Mouse (Mus musculus): ENCODE measurements around the gene Slc39a13. TPM values are rescaled to one million over a fixed set of nuclear protein-coding genes. Genes with fewer than 3 reads are reported as not detected.
"Not testable (repeated sequence)": the region's sequence is repeated elsewhere in the genome, so short reads cannot be mapped to it uniquely, and the experiment has no call there.

Slc39a13 gene
- polyA plus RNA-seq, 1 experiment from 2014 or later, result 10.6 TPM

- H3K27me3 ChIP-seq, result no peaks in the 10 kb centered on the region
- H3K4me3 ChIP-seq (replicated peaks), result no peak overlapping the region
Observed at GRCm38 (mm10) chr2:91112491-91112890, 42.3 kb upstream of the Slc39a13 start.

GRCm38 (mm10) chr2:91111832-91112231, 41.6 kb upstream of the Slc39a13 start:
- not testable (repeated sequence) for ATAC-seq (ENCODE audit: low read depth); H3K36me3 ChIP-seq; DNase-seq; H3K4me2 ChIP-seq; H3K9ac ChIP-seq; H3K4me3 ChIP-seq (replicated peaks); H3K27ac ChIP-seq; H3K27me3 ChIP-seq; H3K9me3 ChIP-seq (replicated peaks)
- 91% methylated on average over 3 of the region's 3 CpGs for WGBS (ENCODE audit: insufficient replicate concordance)
- peaks cover 66% of the 10 kb centered on the region for H3K4me1 ChIP-seq (replicated peaks)

More at GRCm38 (mm10) chr2:91112491-91112890, 42.3 kb upstream of the Slc39a13 start:
- no peak for DNase-seq
- 42% methylated on average over 4 of the region's 4 CpGs for WGBS (ENCODE audit: insufficient replicate concordance)
- no peak overlapping the region for H3K9ac ChIP-seq
- ATAC-seq (ENCODE audit: low read depth), result no peak
- no peaks in the 10 kb centered on the region for H3K36me3 ChIP-seq
- H3K9me3 ChIP-seq (replicated peaks), result no peaks in the 10 kb centered on the region
- H3K4me2 ChIP-seq, result no peak overlapping the region
- H3K4me1 ChIP-seq (replicated peaks), result peaks cover 59% of the 10 kb centered on the region
- peak overlapping the region; percentile 11; the same call in 1 of the 2 replicates for H3K27ac ChIP-seq

GRCm38 (mm10) chr2:91110429-91110828, 40.2 kb upstream of the Slc39a13 start:
- DNase-seq, result no peak
- no peaks in the 10 kb centered on the region for H3K36me3 ChIP-seq
- WGBS (ENCODE audit: insufficient replicate concordance), result 78% methylated on average over 6 of the region's 6 CpGs
- peaks cover 77% of the 10 kb centered on the region for H3K4me1 ChIP-seq (replicated peaks)
- no peaks in the 10 kb centered on the region for H3K27me3 ChIP-seq
- ATAC-seq (ENCODE audit: low read depth), result no peak
- H3K4me2 ChIP-seq, result no peak overlapping the region
- H3K9me3 ChIP-seq (replicated peaks), result no peaks in the 10 kb centered on the region
- no peak overlapping the region for H3K4me3 ChIP-seq (replicated peaks)
- H3K9ac ChIP-seq, result no peak overlapping the region
- no peak overlapping the region for H3K27ac ChIP-seq

- Histone ChIP-seq H3K4me1 (replicated peaks) (peaks cover 77% of the 10 kb centered on the region), H3K27ac (no peak overlapping the region)
Observed at GRCm38 (mm10) chr2:91109807-91110385, 39.7 kb upstream of the Slc39a13 start.

GRCm38 (mm10) chr2:91109241-91109640, 39.0 kb upstream of the Slc39a13 start:
- H3K4me3 ChIP-seq (replicated peaks), result no peak overlapping the region
- WGBS (ENCODE audit: insufficient replicate concordance), result 79% methylated on average over 5 of the region's 5 CpGs
- ATAC-seq (ENCODE audit: low read depth) (no peak), DNase-seq (no peak)
- H3K4me1 ChIP-seq (replicated peaks), result peaks cover 74% of the 10 kb centered on the region
- no peak overlapping the region for H3K4me2 ChIP-seq
- H3K27me3 ChIP-seq, result no peaks in the 10 kb centered on the region
- H3K27ac ChIP-seq, result no peak overlapping the region
- H3K36me3 ChIP-seq, result no peaks in the 10 kb centered on the region
- no peaks in the 10 kb centered on the region for H3K9me3 ChIP-seq (replicated peaks)
- H3K9ac ChIP-seq, result no peak overlapping the region

More at GRCm38 (mm10) chr2:91109807-91110385, 39.7 kb upstream of the Slc39a13 start:
- Histone ChIP-seq H3K27me3 (no peaks in the 10 kb centered on the region), H3K36me3 (no peaks in the 10 kb centered on the region), H3K9me3 (replicated peaks) (no peaks in the 10 kb centered on the region), H3K9ac (no peak overlapping the region), H3K4me2 (no peak overlapping the region), H3K4me3 (replicated peaks) (no peak overlapping the region)
- DNase-seq, result no peak
- 79% methylated on average over 5 of the region's 5 CpGs for WGBS (ENCODE audit: insufficient replicate concordance)
- ATAC-seq (ENCODE audit: low read depth), result no peak

- peaks cover 63% of the 10 kb centered on the region for H3K4me1 ChIP-seq (replicated peaks)
- no peaks in the 10 kb centered on the region for H3K9me3 ChIP-seq (replicated peaks)
- 48% methylated on average over 3 of the region's 3 CpGs for WGBS (ENCODE audit: insufficient replicate concordance)
- peak; percentile 31 for DNase-seq
- H3K36me3 ChIP-seq, result no peaks in the 10 kb centered on the region
- H3K27me3 ChIP-seq, result no peaks in the 10 kb centered on the region
- peak; percentile 73 for ATAC-seq (ENCODE audit: low read depth)
- no peak overlapping the region for H3K9ac ChIP-seq
- no peak overlapping the region for H3K4me3 ChIP-seq (replicated peaks)
- peak overlapping the region; percentile 16; the same call in 1 of the 2 replicates for H3K4me2 ChIP-seq
- peak overlapping the region; percentile 40; the same call in 1 of the 2 replicates for H3K27ac ChIP-seq
Observed at GRCm38 (mm10) chr2:91108156-91108555, 37.9 kb upstream of the Slc39a13 start.

GRCm38 (mm10) chr2:91101124-91101740, 31.0 kb upstream of the Slc39a13 start:
- Histone ChIP-seq H3K27ac (no peak overlapping the region; the same call in 1 of the 2 replicates), H3K4me2 (no peak overlapping the region), H3K27me3 (no peaks in the 10 kb centered on the region), H3K4me1 (replicated peaks) (peaks cover 58% of the 10 kb centered on the region), H3K9ac (0 out of 2 replicates have a peak overlapping the region, but pooled peaks have one; percentile 16), H3K4me3 (replicated peaks) (no peak overlapping the region), H3K9me3 (replicated peaks) (no peaks in the 10 kb centered on the region), H3K36me3 (no peaks in the 10 kb centered on the region)
- ATAC-seq (ENCODE audit: low read depth), result peak; percentile 59
- 7% methylated on average over 7 of the region's 7 CpGs for WGBS (ENCODE audit: insufficient replicate concordance)
- peak; percentile 79 for DNase-seq

- Histone ChIP-seq H3K27me3 (no peaks in the 10 kb centered on the region), H3K4me3 (replicated peaks) (peak overlapping the region; percentile 41), H3K36me3 (no peaks in the 10 kb centered on the region), H3K4me2 (peak overlapping the region; percentile 45), H3K4me1 (replicated peaks) (peaks cover 48% of the 10 kb centered on the region), H3K9me3 (replicated peaks) (no peaks in the 10 kb centered on the region), H3K9ac (0 out of 2 replicates have a peak overlapping the region, but pooled peaks have one; percentile 50), H3K27ac (0 out of 2 replicates have a peak overlapping the region, but pooled peaks have one; percentile 6)
- no peak for DNase-seq
- no peak for ATAC-seq (ENCODE audit: low read depth)
- 37% methylated on average over 2 of the region's 2 CpGs for WGBS (ENCODE audit: insufficient replicate concordance)
Observed at GRCm38 (mm10) chr2:91098156-91098555, 27.9 kb upstream of the Slc39a13 start.

GRCm38 (mm10) chr2:91097015-91097414, 26.8 kb upstream of the Slc39a13 start:
- Histone ChIP-seq H3K36me3 (no peaks in the 10 kb centered on the region), H3K27ac (peak overlapping the region; percentile 58), H3K4me2 (peak overlapping the region; percentile 45), H3K27me3 (no peaks in the 10 kb centered on the region), H3K4me3 (replicated peaks) (peak overlapping the region; percentile 41), H3K9me3 (replicated peaks) (no peaks in the 10 kb centered on the region), H3K9ac (peak overlapping the region; percentile 50), H3K4me1 (replicated peaks) (peaks cover 47% of the 10 kb centered on the region)
- WGBS (ENCODE audit: insufficient replicate concordance), result 25% methylated on average over 10 of the region's 10 CpGs
- DNase-seq (no peak), ATAC-seq (ENCODE audit: low read depth) (0 out of 2 replicates have a peak, but pooled peaks have one; percentile 5)

GRCm38 (mm10) chr2:91096524-91096923, 26.3 kb upstream of the Slc39a13 start:
- WGBS (ENCODE audit: insufficient replicate concordance), result 22% methylated on average over 14 of the region's 14 CpGs
- H3K4me2 ChIP-seq, result peak overlapping the region; percentile 45
- H3K36me3 ChIP-seq, result no peaks in the 10 kb centered on the region
- peak; percentile 62 for DNase-seq
- H3K27me3 ChIP-seq, result no peaks in the 10 kb centered on the region
- H3K27ac ChIP-seq, result peak overlapping the region; percentile 58
- peak overlapping the region; percentile 50 for H3K9ac ChIP-seq
- peak overlapping the region; percentile 41 for H3K4me3 ChIP-seq (replicated peaks)
- peak; percentile 69 for ATAC-seq (ENCODE audit: low read depth)
- H3K4me1 ChIP-seq (replicated peaks), result peaks cover 42% of the 10 kb centered on the region
- no peaks in the 10 kb centered on the region for H3K9me3 ChIP-seq (replicated peaks)

GRCm38 (mm10) chr2:91090827-91091226, 20.6 kb upstream of the Slc39a13 start:
- DNase-seq, result no peak
- Histone ChIP-seq H3K36me3 (no peaks in the 10 kb centered on the region), H3K27me3 (0 out of 2 replicates have a peak, but pooled peaks cover 4% of the 10 kb centered on the region), H3K27ac (no peak overlapping the region), H3K4me1 (replicated peaks) (peaks cover 27% of the 10 kb centered on the region), H3K4me3 (replicated peaks) (no peak overlapping the region), H3K9me3 (replicated peaks) (no peaks in the 10 kb centered on the region), H3K9ac (no peak overlapping the region), H3K4me2 (no peak overlapping the region)
- no peak for ATAC-seq (ENCODE audit: low read depth)
- 57% methylated on average over 6 of the region's 6 CpGs for WGBS (ENCODE audit: insufficient replicate concordance)

Data from liver, embryonic 13.5 days (tissue).